27 mouse cellular contexts compared by ENCODE assay signal in the genomic region with DNA sequence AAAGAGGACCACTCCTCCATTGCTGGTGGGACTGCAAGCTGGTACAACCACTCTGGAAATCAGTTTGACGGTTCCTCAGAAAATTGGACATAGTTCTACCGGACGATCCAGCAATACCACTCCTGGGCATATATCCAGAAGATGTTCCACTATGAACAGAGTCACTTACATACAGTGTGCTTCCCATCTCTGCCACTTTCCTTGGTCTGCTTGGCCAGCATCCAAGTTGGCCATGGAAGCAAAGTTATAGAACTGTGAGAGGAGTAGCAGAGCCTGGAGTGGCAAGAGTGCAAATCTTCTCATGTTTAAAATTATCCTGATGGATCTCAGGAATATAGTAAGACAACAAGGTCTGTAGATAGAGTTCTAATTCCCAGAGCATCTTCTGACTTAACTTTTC.
A peak's percentile ranks its signal among the peaks of the same experiment; 100 is the strongest.
DNase-seq lines count a peak whose midpoint lies in the region; ATAC-seq and TF ChIP-seq lines count a peak whose summit lies in the region.
"Had no signal": no experiment of that assay in that cellular context is flagged by ENCODE, and none has a peak within 500 bp of the region (broad histone marks: within the 10 kb centered on the region; RNA-seq: fewer than 3 reads in every experiment).

No protein-coding gene starts in this region.

- no peak for TF ChIP-seq POLR2A in kidney, adult 2 months (IDR thresholded peaks at IDR 0.05; ENCODE audit: low read depth, low read length)

- DNase-seq in cerebellum, adult 9-11 months: peak; percentile 15
- no peak for DNase-seq in cerebellum, adult 11 months
- DNase-seq in kidney, postnatal 10 days: peak; percentile 6
- DNase-seq in kidney, adult 2 months: no peak
- DNase-seq in lung, postnatal 25 days (ENCODE audit: low spot score): no peak
- peak; percentile 6 to 28 for DNase-seq in lung, postnatal 4 days
- DNase-seq in lung, adult 18-20 months: no peak
- DNase-seq: adrenal gland, adult 2 months; adrenal gland, postnatal 14 days; B cell, adult 2 months; cerebellum, adult 11-12 months; gastrocnemius, postnatal 10 days; gastrocnemius, postnatal 36 days; heart, adult 2 months; heart, postnatal 14 days; heart, postnatal 4 days had no signal

- no peak overlapping the region for H3K4me2 ChIP-seq in lung, embryonic 15.5 days
- H3K4me2 ChIP-seq: forebrain, embryonic 13.5 days; heart, embryonic 13.5 days; hindbrain, embryonic 14.5 days had no signal

- WGBS in kidney, adult 2 months: 91% methylated on average over 3 of the region's 3 CpGs
- 39% methylated on average over 3 of the region's 3 CpGs for WGBS in lung, embryonic 15.5 days

- no peaks in the 10 kb centered on the region for H3K27me3 ChIP-seq in kidney, adult 2 months (replicated peaks; ENCODE audit: control insufficient read depth, insufficient read depth, low read length)
- H3K27me3 ChIP-seq in lung, embryonic 15.5 days: no peaks in the 10 kb centered on the region
- H3K27me3 ChIP-seq: CH12.LX; forebrain, embryonic 13.5 days; heart, embryonic 13.5 days had no signal

- no peaks in the 10 kb centered on the region for H3K9me3 ChIP-seq in lung, embryonic 15.5 days
- H3K9me3 ChIP-seq: forebrain, embryonic 10.5 days; forebrain, embryonic 13.5 days; heart, embryonic 10.5 days; heart, embryonic 13.5 days had no signal

- peak; percentile 74; the same call in 1 of the 2 replicates for ATAC-seq in lung, embryonic 15.5 days (ENCODE audit: borderline replicate concordance, extremely low read depth, low FRiP score, low TSS enrichment)
- ATAC-seq: forebrain, embryonic 13.5 days; forebrain, embryonic 16.5 days; hindbrain, postnatal 0 days; inflammation-experienced regulatory T-cells, adult 6 months had no signal

- H3K27ac ChIP-seq in kidney, adult 2 months (ENCODE audit: insufficient read depth, low read depth, low read length): no peak overlapping the region
- no peak overlapping the region for H3K27ac ChIP-seq in lung, embryonic 15.5 days
- H3K27ac ChIP-seq: forebrain, embryonic 10.5 days; forebrain, embryonic 13.5 days; heart, adult 2 months; heart, embryonic 10.5 days; heart, embryonic 13.5 days; hindbrain, embryonic 14.5 days; hindbrain, postnatal 0 days had no signal

- H3K4me1 ChIP-seq in kidney, adult 2 months (ENCODE audit: control insufficient read depth, insufficient read depth, low read length): no peaks in the 10 kb centered on the region
- H3K4me1 ChIP-seq in lung, embryonic 15.5 days: no peaks in the 10 kb centered on the region; the same call in 1 of the 2 replicates
- H3K4me1 ChIP-seq: heart, embryonic 10.5 days had no signal

- H3K9ac ChIP-seq in lung, embryonic 15.5 days: no peak overlapping the region
- H3K9ac ChIP-seq: forebrain, embryonic 13.5 days; heart, embryonic 13.5 days; hindbrain, embryonic 14.5 days had no signal

- H3K4me3 ChIP-seq in kidney, adult 2 months (ENCODE audit: insufficient read depth, low read depth, low read length): no peak overlapping the region
- H3K4me3 ChIP-seq in lung, embryonic 15.5 days: no peak overlapping the region
- H3K4me3 ChIP-seq: forebrain, embryonic 10.5 days; forebrain, embryonic 13.5 days; heart, adult 2 months; heart, embryonic 10.5 days; heart, embryonic 13.5 days had no signal

- H3K36me3 ChIP-seq in kidney, adult 2 months (ENCODE audit: control insufficient read depth, insufficient read depth, low read length): no peaks in the 10 kb centered on the region
- H3K36me3 ChIP-seq in lung, embryonic 15.5 days: no peaks in the 10 kb centered on the region
- H3K36me3 ChIP-seq: forebrain, embryonic 10.5 days; G1E; heart, embryonic 10.5 days; heart, embryonic 13.5 days had no signal

- TF ChIP-seq CTCF in kidney, adult 2 months (conservative IDR thresholded peaks at IDR 0.05; ENCODE audit: insufficient read depth, insufficient read length, low read depth, low read length): no peak

Comparison
In these comparisons a context has a peak if more than half of its experiments do, and no peak if none do; other contexts are left out.
1. DNase-seq: peak in cerebellum, adult 9-11 months (single experiment), kidney, postnatal 10 days (single experiment) and lung, postnatal 4 days (2 of 2); none in cerebellum, adult 11 months (single experiment), kidney, adult 2 months (single experiment), lung, postnatal 25 days (single experiment) and lung, adult 18-20 months (0 of 2).